Mouse (Mus musculus) ES-Bruce4 (cell line): ENCODE measurements around the gene Kpna1.

Experiments
- CTCF ChIP-seq: IDR thresholded peaks from one replicate; pipeline ENCODE4 v1.8.1; 2011; ENCODE audit warnings: low read depth, low read length
- POLR2A ChIP-seq: IDR thresholded peaks from one replicate; pipeline ENCODE4 v1.8.1; 2011; ENCODE audit warnings: low read length; ENCODE audit not compliant: insufficient read depth

DNA sequence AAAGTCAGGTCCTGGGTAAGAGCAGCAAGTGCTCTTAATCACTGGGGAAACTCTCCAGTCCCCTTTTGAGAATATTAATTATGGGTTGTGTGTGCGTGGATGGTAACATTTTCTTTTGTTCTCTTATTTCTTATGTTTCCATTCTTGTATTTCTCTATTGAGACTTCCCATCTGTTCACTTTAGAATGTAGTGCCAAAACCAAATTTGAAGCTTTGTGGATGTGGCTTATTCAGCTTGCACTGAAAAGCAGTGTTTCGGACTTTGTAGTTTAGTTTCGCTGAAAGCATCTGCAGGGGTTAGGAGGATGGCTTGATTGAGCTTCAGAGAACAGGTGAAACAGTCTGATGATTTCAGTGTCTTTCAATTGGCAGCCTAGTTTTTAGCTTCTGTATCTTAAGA lies 14.8 kb downstream of the Kpna1 start:
- TF ChIP-seq POLR2A, result no peak
- TF ChIP-seq CTCF, result no peak
